Mouse (Mus musculus) testis, adult 2 months (tissue): Measurements from ENCODE around the gene Ethe1. TPM values are rescaled to one million over a fixed set of nuclear protein-coding genes. Genes with fewer than 3 reads are reported as not detected.

Experiments
- H3K27ac ChIP-seq: fragments of 200-500 bp; 2 replicates; pipeline ENCODE4 v1.5.1; 2012; ENCODE audit warnings: low read depth, low read length; ENCODE audit not compliant: control insufficient read depth, insufficient read depth
- H3K27me3 ChIP-seq: fragments of 200-500 bp; 2 replicates; pipeline ENCODE4 v1.6.1; 2012; ENCODE audit warnings: mild to moderate bottlenecking, low read length, moderate library complexity; ENCODE audit not compliant: control insufficient read depth, insufficient read depth
- H3K36me3 ChIP-seq: fragments of 200-500 bp; 2 replicates; pipeline ENCODE4 v1.6.1; 2012; ENCODE audit warnings: mild to moderate bottlenecking, low read length; ENCODE audit not compliant: control insufficient read depth, insufficient read depth
- H3K4me1 ChIP-seq: fragments of 200-500 bp; 2 replicates; pipeline ENCODE4 v1.6.1; 2012; ENCODE audit warnings: low read length; ENCODE audit not compliant: control insufficient read depth, insufficient read depth
- H3K4me3 ChIP-seq: fragments of 200-500 bp; 2 replicates; pipeline ENCODE4 v1.5.1; 2012; ENCODE audit warnings: low read depth, mild to moderate bottlenecking, low read length, moderate library complexity, mixed read lengths; ENCODE audit not compliant: control insufficient read depth
- CTCF ChIP-seq: fragments of 200-500 bp; IDR thresholded peaks from 2 replicates; pipeline ENCODE4 v1.5.1; 2012; ENCODE audit warnings: low read depth, mild to moderate bottlenecking, inconsistent platforms, low read length, moderate library complexity; ENCODE audit not compliant: control insufficient read depth, insufficient read depth, insufficient replicate concordance
- POLR2A ChIP-seq: fragments of 200-500 bp; IDR thresholded peaks from 2 replicates; pipeline ENCODE4 v1.6.1; 2012; ENCODE audit warnings: low read depth, mild to moderate bottlenecking, inconsistent platforms, low read length, moderate library complexity; ENCODE audit not compliant: control insufficient read depth
- polyA plus RNA-seq: library from polyadenylated mRNA; depleted of rRNA; stranded (reverse); fragments of >200 nt; gene quantifications from 2 replicates; pipeline ENCODE4 v1.2.3, GENCODE M21; 2012

The Ethe1 gene
- polyA plus RNA-seq, 1 experiment = 1.3 TPM

DNA sequence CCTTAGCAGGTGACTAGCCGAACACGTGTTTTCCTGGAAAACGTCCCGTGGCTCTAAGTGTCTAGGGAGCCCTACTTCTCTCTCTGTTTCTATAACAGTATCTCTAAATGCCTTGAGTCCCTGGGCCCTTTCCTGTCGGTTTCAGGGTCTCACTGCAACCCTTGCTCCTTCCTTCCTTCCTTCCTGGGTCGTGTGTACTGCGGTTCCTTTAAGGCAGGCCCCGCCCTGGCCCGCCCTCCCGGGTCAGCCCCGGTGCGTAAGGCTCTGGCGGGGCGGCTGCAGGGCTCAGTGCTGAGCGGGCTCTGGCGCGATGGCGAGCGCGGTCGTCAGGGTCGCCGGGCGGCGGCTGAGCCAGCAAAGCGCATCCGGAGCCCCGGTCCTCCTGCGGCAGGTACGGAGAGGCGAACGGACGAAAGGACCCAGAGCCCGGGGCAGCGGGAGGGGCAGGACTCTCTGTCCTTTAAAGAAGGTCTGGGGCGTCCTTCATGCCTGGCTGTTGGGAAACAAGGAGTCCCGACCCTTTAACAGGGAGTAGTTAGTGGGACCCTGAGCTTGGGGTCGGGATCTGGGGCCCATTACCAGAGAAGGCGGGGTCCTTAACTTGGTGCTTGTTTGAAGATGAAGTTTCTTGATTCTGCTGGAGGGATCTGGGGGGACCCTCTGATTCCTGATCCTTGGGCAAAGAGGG is 6.4 kb downstream of the Ethe1 start:
- TF ChIP-seq POLR2A (no peak), CTCF (no peak)
- Histone ChIP-seq H3K36me3 (no peaks in the 10 kb centered on the region), H3K4me3 (peak overlapping the region; percentile 79), H3K27ac (no peak overlapping the region), H3K4me1 (peaks cover 11% of the 10 kb centered on the region), H3K27me3 (no peaks in the 10 kb centered on the region; the same call in 1 of the 2 replicates)

DNA sequence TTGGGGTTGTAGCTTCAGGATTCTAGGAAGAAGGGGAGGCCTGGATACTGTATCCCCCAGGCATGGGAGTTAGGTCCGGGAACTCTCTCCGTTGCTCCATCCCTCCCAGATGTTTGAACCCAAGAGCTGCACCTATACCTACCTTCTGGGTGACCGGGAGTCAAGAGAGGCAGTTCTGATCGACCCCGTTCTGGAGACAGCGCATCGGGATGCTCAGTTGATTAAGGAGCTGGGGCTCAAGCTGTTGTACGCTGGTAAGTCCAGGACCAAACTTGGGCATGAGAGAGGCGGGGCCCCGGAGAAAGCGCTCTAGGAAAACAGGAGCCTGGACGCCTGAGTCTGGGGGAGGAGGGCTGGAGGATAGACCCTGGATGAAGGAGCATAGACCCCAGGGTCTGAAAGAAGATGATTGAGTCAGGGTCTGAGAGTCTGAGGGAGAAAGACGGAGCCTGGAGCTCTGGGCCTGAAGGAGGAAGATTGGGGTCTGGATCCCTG is 7.0 kb downstream of the Ethe1 start:
- peak overlapping the region; percentile 79 for H3K4me3 ChIP-seq
- H3K27me3 ChIP-seq = no peaks in the 10 kb centered on the region; the same call in 1 of the 2 replicates
- no peak overlapping the region for H3K27ac ChIP-seq
- H3K36me3 ChIP-seq = no peaks in the 10 kb centered on the region
- TF ChIP-seq CTCF (no peak), POLR2A (no peak)
- peaks cover 11% of the 10 kb centered on the region for H3K4me1 ChIP-seq

DNA sequence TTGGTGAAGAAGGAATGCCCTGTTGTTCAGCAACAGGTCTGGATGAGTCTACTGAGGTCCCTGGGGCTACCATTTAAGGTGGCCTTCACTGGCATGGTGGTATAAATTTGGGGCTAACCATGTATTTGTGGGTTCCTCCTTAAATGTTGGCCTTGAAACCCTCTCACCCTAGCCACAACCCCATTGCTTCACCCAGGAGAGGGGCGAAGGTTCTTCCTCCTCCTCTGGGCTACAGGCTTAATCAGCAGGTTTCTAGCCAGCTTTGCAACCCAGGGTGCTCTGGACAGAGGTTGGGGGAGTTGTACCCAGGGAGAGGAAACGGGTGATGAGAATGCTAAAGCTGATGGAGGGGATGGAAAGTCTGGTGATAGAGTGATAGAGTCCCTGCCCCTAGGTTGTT is 8.1 kb downstream of the Ethe1 start:
- TF ChIP-seq POLR2A (no peak), CTCF (no peak)
- Histone ChIP-seq H3K27ac (no peak overlapping the region), H3K27me3 (no peaks in the 10 kb centered on the region; the same call in 1 of the 2 replicates), H3K36me3 (no peaks in the 10 kb centered on the region), H3K4me1 (peaks cover 11% of the 10 kb centered on the region), H3K4me3 (no peak overlapping the region)

DNA sequence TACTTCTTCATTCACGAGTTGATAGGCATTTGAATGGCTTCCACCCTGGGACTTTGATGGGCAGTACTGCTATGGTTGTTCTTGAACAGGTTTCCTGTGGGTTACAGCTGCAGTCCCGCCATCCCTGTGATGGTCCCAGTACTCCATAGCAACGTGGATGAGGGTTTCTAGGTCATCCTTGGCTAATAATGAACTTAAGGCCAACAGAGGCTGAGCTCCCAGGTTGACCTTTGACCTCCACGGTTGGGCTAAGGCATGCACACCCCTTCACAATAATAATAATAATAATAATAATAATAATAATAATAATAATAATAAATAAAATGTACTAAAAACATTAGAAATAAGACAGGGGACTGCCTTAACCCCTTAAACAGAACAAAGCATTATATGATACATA is 10.8 kb downstream of the Ethe1 start:
- Histone ChIP-seq H3K4me3 (no peak overlapping the region), H3K27ac (no peak overlapping the region), H3K4me1 (peaks cover 13% of the 10 kb centered on the region), H3K27me3 (no peaks in the 10 kb centered on the region; the same call in 1 of the 2 replicates), H3K36me3 (no peaks in the 10 kb centered on the region)
- TF ChIP-seq CTCF (no peak), POLR2A (no peak)

DNA sequence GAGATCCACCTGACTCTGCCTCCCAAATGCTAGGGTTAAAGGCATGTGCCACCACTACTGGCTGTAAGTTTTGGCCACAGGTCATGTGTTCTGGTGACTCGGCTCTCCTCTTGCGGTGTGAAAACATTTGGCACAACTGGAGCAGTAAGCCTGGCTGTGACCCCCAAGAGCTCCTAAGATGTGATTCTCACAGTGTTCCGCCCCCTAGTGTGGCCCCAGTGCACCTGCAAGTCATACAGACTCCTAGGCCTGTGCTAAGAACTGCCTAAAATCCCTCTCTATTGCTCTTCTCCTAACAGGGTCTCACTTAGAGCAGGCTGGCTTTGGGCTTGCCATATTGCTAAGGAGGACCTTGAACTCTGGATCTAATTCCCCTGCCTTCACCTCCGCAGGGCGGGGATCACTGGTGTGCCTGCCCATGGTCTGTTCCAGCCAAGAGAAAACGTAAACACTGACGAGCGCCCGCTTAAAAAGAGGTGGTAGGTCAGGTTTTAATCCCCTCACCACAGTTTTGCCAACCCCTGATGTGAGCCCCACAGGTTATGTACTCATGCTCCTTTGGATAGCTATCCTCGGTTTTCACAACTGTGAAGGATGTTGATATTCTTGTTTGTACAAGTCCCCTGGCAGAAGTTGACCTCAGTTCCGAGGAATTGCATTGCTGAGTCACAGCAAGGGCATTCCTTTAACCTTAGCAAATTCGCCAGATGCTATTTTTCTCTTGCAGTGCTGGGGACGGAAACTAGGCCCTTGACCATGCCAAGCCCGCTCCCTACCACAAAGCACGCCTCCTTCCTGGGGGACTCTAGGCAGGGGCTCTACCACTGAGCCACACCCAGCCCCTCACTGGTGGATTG is 12.1 kb downstream of the Ethe1 start:
- TF ChIP-seq POLR2A (no peak), CTCF (no peak)
- no peaks in the 10 kb centered on the region for H3K36me3 ChIP-seq
- no peaks in the 10 kb centered on the region; the same call in 1 of the 2 replicates for H3K27me3 ChIP-seq
- no peak overlapping the region for H3K4me3 ChIP-seq
- H3K4me1 ChIP-seq = peaks cover 6% of the 10 kb centered on the region
- H3K27ac ChIP-seq = no peak overlapping the region

DNA sequence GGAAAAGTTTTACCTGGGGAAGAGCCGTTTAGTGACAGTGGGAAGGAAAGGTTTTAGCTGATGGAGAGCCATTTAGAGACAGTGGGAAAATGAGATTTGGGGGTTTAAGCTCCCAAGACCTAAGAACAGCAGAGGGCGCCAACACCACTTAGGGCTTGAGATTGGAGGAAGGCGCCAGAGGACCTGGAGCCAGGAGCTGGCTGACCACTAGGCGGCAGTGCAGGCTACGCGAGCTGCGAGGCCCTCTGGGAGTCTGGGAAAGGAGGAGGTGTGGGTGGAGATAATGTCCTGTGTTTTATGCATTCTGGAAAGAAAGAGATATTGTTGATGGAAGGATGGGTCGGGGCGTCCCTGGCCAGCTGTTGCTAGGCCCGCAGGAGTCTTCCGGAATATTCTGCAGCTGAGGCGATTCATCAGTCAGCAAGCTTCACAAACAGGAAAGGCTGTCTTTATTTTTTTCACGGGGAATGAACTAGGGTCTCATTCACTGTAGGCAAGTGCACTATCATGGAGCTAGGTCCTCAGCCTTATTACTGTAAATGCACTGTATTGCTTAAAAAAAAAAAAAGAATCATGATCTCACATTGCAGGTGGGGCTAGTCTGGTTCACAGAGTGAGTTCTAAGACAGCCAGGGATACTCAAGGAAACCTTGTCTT is 13.7 kb downstream of the Ethe1 start:
- H3K4me3 ChIP-seq = peak overlapping the region; percentile 16; the same call in 1 of the 2 replicates

DNA sequence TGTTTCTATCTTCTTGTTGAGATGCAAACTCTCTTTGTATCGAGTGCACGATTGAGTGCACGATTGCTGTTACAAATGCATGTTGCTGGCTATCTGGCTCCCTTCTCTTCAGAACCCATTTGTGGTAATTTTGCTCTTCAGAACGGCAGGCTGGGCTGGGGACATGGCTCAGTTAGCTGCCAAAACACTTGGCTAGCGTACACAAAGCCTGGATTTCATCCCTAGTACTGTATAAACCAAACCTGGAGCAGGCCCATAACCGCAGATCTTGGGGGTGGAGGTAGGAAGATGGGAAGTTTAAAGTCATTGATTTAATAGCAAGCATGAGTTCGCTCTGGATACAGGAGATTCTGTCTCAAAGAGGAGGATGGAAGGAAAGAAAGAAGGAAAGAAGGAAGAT is 18.2 kb downstream of the Ethe1 start:
- H3K27ac ChIP-seq = no peak overlapping the region
- H3K27me3 ChIP-seq = no peaks in the 10 kb centered on the region
- no peaks in the 10 kb centered on the region for H3K36me3 ChIP-seq
- H3K4me3 ChIP-seq = no peak overlapping the region
- no peak for TF ChIP-seq POLR2A
- no peak for TF ChIP-seq CTCF
- H3K4me1 ChIP-seq = peaks cover 8% of the 10 kb centered on the region

More for the DNA sequence above, 13.7 kb downstream of the Ethe1 start:
- Histone ChIP-seq H3K27me3 (no peaks in the 10 kb centered on the region), H3K4me1 (peaks cover 2% of the 10 kb centered on the region; the same call in 1 of the 2 replicates), H3K27ac (no peak overlapping the region), H3K36me3 (no peaks in the 10 kb centered on the region)
- TF ChIP-seq CTCF = peak; percentile 99
- no peak for TF ChIP-seq POLR2A
